Mouse (Mus musculus): ENCODE results near the gene Lpin1. TPM values are rescaled to one million over a fixed set of nuclear protein-coding genes. Genes with fewer than 3 reads are reported as not detected.
A peak's percentile ranks its signal among the peaks of the same experiment; 100 is the strongest.

Lpin1 gene
- polyA plus RNA-seq, 1 experiment from 2014 or later: 6.8 TPM

GRCm38 (mm10) chr12:16605624-16606023 lies 5.1 kb downstream of the Lpin1 start:
- H3K27me3 ChIP-seq: no peaks in the 10 kb centered on the region
- no peak overlapping the region for H3K4me2 ChIP-seq
- H3K9ac ChIP-seq: no peak overlapping the region
- H3K9me3 ChIP-seq (replicated peaks): no peaks in the 10 kb centered on the region
- ATAC-seq (replicated peaks; ENCODE audit: low FRiP score): no peak
- H3K27ac ChIP-seq: no peak overlapping the region
- 67% methylated on average over 5 of the region's 5 CpGs for WGBS
- H3K36me3 ChIP-seq: no peaks in the 10 kb centered on the region
- H3K4me1 ChIP-seq: no peaks in the 10 kb centered on the region
- no peak overlapping the region for H3K4me3 ChIP-seq (replicated peaks)

DNA sequence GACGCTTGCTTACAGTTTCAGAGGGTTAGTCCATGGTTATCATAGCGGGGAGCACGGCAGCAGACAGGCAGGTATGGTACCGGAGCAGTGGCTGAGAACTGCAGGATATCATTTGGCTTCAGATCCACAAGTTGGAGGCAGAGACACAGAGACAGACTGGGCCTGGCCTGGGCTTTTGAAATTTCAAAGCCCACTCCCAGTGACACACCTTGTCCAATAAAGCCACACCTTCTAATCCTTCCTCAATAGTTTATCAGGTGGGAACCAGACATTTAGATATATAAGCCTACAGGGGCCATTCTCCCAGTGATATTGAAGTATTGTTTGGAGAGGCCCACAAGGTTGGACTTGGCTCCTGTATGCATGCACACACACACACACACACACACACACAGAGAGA lies 8.5 kb downstream of the Lpin1 start:
- Histone ChIP-seq H3K27me3 (no peaks in the 10 kb centered on the region), H3K9me3 (replicated peaks) (no peaks in the 10 kb centered on the region), H3K36me3 (no peaks in the 10 kb centered on the region), H3K27ac (no peak overlapping the region), H3K4me2 (no peak overlapping the region), H3K9ac (no peak overlapping the region), H3K4me1 (peaks cover 6% of the 10 kb centered on the region; the same call in 1 of the 2 replicates), H3K4me3 (replicated peaks) (no peak overlapping the region)
- 89% methylated on average over 4 of the region's 4 CpGs for WGBS
- no peak for ATAC-seq (replicated peaks; ENCODE audit: low FRiP score)

DNA sequence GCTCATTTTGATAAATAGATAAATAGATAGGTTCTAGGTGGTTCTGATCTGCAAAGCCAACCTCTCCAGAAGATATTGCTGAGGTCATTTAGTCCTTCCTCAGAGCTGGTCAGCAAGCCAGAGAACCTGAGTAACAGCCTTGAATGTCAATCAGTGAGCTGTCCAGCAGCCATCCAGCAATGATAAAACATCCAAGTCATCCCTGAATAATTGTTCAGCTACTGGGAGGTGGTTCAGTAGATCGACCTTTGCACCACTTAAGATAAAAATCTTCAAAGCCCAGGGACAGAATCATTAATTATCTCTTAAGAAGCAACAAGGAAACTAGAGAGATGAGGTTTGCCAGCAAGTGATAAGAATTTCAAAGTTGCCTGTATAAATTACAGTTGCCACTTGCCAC lies 10.4 kb downstream of the Lpin1 start:
- Histone ChIP-seq H3K4me3 (replicated peaks) (no peak overlapping the region), H3K9ac (no peak overlapping the region), H3K27me3 (no peaks in the 10 kb centered on the region), H3K27ac (no peak overlapping the region), H3K4me1 (peaks cover 6% of the 10 kb centered on the region; the same call in 1 of the 2 replicates), H3K36me3 (no peaks in the 10 kb centered on the region), H3K9me3 (replicated peaks) (no peaks in the 10 kb centered on the region), H3K4me2 (no peak overlapping the region)
- ATAC-seq (replicated peaks; ENCODE audit: low FRiP score): no peak
- WGBS: 47% methylated on average over 1 of the region's 1 CpGs

GRCm38 (mm10) chr12:16599359-16599758 lies 11.4 kb downstream of the Lpin1 start:
- H3K4me3 ChIP-seq (replicated peaks): no peak overlapping the region
- ATAC-seq (replicated peaks; ENCODE audit: low FRiP score): peak; percentile 50; the same call in 1 of the 2 replicates
- WGBS: 59% methylated on average over 3 of the region's 3 CpGs
- H3K4me1 ChIP-seq: peaks cover 6% of the 10 kb centered on the region; the same call in 1 of the 2 replicates
- no peaks in the 10 kb centered on the region for H3K36me3 ChIP-seq
- H3K27me3 ChIP-seq: no peaks in the 10 kb centered on the region
- H3K4me2 ChIP-seq: no peak overlapping the region
- no peaks in the 10 kb centered on the region for H3K9me3 ChIP-seq (replicated peaks)
- H3K9ac ChIP-seq: no peak overlapping the region
- no peak overlapping the region for H3K27ac ChIP-seq

- Histone ChIP-seq H3K9ac (no peak overlapping the region), H3K27ac (no peak overlapping the region), H3K4me3 (replicated peaks) (no peak overlapping the region), H3K4me2 (no peak overlapping the region), H3K36me3 (no peaks in the 10 kb centered on the region), H3K4me1 (peaks cover 38% of the 10 kb centered on the region), H3K27me3 (no peaks in the 10 kb centered on the region), H3K9me3 (replicated peaks) (no peaks in the 10 kb centered on the region)
- no peak for ATAC-seq (replicated peaks; ENCODE audit: low FRiP score)
- 84% methylated on average over 7 of the region's 7 CpGs for WGBS
These were observed 17.0 kb downstream of the Lpin1 start for GRCm38 (mm10) chr12:16593761-16594160.

DNA sequence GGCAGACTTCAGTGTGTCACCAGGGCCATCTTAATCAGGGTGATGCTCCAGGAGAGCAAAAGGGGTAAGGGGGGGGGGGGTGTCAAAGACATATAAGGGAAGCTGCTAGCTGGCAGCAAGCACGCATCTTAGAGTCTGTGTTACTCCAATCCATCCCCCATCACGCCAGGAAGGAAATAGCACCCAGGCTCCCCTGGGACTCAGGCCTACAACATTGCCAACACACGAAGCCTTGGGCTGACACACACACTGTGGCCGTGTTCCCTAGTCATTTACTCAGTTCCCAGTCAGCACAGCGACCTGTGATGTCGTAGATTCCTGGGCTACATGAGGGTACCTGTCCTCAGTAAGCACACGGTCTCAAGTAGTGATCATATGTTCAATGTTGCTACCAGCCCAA lies 17.8 kb downstream of the Lpin1 start:
- H3K4me3 ChIP-seq (replicated peaks): no peak overlapping the region
- H3K9me3 ChIP-seq (replicated peaks): no peaks in the 10 kb centered on the region
- no peak overlapping the region for H3K9ac ChIP-seq
- no peak for ATAC-seq (replicated peaks; ENCODE audit: low FRiP score)
- H3K27me3 ChIP-seq: no peaks in the 10 kb centered on the region
- H3K36me3 ChIP-seq: no peaks in the 10 kb centered on the region
- H3K4me1 ChIP-seq: peaks cover 43% of the 10 kb centered on the region
- H3K4me2 ChIP-seq: no peak overlapping the region
- H3K27ac ChIP-seq: no peak overlapping the region
- WGBS: 76% methylated on average over 7 of the region's 7 CpGs

DNA sequence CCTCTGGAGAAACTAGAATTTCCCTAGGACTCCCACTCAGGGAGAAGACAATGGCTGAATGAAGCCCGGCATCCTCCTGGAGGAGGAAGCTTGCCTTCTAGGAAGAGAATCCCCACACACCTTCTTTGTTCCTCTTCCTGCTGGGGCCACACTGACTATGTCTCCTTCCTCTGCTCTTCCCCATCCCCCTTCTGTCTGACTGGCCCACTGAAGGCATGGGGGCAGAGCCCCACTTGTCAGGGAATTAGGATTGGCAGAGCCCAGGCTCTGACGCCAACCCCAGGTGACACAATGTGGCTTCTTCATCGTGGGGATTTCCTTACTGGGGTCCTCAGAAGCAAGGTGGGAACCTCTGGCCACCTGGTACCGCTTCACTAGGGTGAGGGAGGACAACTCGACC lies 18.3 kb downstream of the Lpin1 start:
- WGBS: 73% methylated on average over 5 of the region's 5 CpGs
- no peak overlapping the region for H3K4me2 ChIP-seq
- H3K27ac ChIP-seq: no peak overlapping the region
- no peaks in the 10 kb centered on the region for H3K27me3 ChIP-seq
- no peak overlapping the region for H3K4me3 ChIP-seq (replicated peaks)
- H3K36me3 ChIP-seq: no peaks in the 10 kb centered on the region
- H3K9me3 ChIP-seq (replicated peaks): no peaks in the 10 kb centered on the region
- ATAC-seq (replicated peaks; ENCODE audit: low FRiP score): no peak
- H3K4me1 ChIP-seq: peaks cover 47% of the 10 kb centered on the region
- no peak overlapping the region for H3K9ac ChIP-seq

- peak; percentile 90 for ATAC-seq (replicated peaks; ENCODE audit: low FRiP score)
- no peaks in the 10 kb centered on the region for H3K9me3 ChIP-seq (replicated peaks)
- peak overlapping the region; percentile 67 for H3K4me2 ChIP-seq
- H3K27me3 ChIP-seq: no peaks in the 10 kb centered on the region
- H3K36me3 ChIP-seq: no peaks in the 10 kb centered on the region
- H3K4me3 ChIP-seq (replicated peaks): peak overlapping the region; percentile 42
- peak overlapping the region; percentile 76 for H3K27ac ChIP-seq
- 7% methylated on average over 15 of the region's 15 CpGs for WGBS
- H3K9ac ChIP-seq: 0 out of 2 replicates have a peak overlapping the region, but pooled peaks have one; percentile 29
- peaks cover 48% of the 10 kb centered on the region for H3K4me1 ChIP-seq
These were observed 19.1 kb downstream of the Lpin1 start for GRCm38 (mm10) chr12:16591453-16592200.

DNA sequence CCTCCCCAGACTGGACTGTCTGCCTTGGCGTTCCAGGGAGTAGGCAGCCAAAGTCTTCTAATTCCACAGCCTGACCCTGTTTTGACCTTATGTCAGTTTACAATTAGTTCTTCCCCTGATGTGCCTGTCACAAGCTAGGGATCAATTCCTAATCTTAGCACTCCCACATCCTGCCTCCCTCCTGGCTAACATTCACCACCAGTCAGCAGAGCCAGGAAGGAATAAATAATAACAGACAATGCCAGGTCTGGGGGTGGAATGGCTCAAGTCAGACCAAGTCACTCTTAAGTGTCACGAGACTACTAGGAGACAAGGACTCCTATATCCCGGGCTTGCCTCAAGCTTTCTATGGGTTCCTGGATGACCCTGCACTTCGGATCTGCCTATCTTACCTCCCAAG lies 20.8 kb downstream of the Lpin1 start:
- peak overlapping the region; percentile 92 for H3K4me2 ChIP-seq
- no peaks in the 10 kb centered on the region for H3K36me3 ChIP-seq
- H3K27ac ChIP-seq: 0 out of 2 replicates have a peak overlapping the region, but pooled peaks have one; percentile 19
- peak overlapping the region; percentile 82; the same call in 1 of the 2 replicates for H3K4me3 ChIP-seq (replicated peaks)
- H3K27me3 ChIP-seq: no peaks in the 10 kb centered on the region
- 12% methylated on average over 4 of the region's 4 CpGs for WGBS
- no peaks in the 10 kb centered on the region for H3K9me3 ChIP-seq (replicated peaks)
- H3K4me1 ChIP-seq: peaks cover 48% of the 10 kb centered on the region
- H3K9ac ChIP-seq: no peak overlapping the region
- no peak; the same call in none of the 2 replicates for ATAC-seq (replicated peaks; ENCODE audit: low FRiP score)

DNA sequence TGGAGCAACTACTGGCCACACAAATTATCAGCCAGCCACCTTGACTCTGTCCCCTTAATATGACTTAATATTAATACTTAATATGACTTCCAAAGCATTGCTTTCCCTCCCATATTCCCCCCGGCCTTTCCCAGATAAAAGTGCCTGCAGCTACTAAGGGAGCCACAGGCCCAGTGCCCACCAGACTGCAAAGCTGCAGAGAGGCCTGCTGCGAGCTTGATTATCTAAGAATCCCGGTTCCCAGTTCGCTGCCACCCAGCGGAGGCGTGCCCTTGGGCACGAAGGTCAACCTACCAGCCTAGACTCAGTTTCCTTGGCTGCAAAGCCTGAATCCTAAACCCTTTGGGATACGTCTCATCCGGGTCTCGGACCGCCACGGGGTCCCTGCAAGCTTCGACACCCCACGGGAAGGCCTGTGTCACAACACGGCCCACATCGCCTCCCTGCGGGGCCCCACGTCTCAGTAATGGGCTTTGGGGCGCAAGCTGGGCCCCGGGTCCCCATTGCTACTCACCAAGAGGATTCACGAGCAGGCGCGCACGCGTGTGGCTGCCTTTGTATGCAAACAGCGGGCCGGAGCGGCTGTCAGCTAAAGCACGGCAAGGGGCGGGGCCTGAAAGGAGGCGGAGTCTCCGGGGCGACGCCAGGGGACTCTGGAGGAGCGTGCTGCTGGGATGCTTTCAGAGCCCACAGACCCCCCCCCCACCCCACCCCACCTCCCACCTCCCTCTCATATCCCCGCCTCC lies 21.4 kb downstream of the Lpin1 start:
- Histone ChIP-seq H3K27me3 (no peaks in the 10 kb centered on the region), H3K9me3 (replicated peaks) (no peaks in the 10 kb centered on the region), H3K4me1 (peaks cover 49% of the 10 kb centered on the region), H3K9ac (peak overlapping the region; percentile 67), H3K4me2 (peak overlapping the region; percentile 92), H3K36me3 (no peaks in the 10 kb centered on the region), H3K27ac (peak overlapping the region; percentile 67; the same call in 1 of the 2 replicates), H3K4me3 (replicated peaks) (peak overlapping the region; percentile 82)
- ATAC-seq (replicated peaks; ENCODE audit: low FRiP score): peak; percentile 86
- WGBS: under 1% methylated on average over 33 of the region's 36 CpGs

DNA sequence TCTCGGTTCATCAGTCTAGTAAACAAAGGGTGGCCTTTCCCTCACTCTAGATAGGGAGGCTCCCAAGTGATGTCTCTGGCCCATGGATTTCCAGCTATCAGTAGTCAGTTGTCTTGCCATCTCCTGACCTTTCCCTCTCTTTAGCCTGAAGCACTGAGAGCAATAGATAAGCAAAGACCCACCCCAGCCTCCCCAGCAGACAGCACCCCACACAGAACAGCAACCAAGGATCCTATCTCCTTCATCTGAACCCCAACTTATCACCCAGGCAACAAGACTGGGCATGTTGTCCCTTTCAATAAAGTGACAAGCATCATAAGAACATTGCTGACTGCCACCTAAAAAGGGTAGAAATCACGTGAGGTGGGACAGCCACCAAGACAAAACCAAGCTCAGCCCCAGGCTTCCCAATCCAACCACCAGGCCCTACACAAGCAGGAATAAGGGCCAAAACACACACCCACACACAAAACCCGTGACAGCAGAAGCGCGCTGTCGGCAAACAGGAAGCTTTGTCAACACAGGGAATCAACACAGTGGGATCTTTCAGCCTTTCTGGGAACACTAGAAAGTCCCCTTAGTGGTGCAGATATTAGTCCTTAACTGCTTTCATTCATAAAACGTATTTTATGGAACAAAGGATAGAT lies 22.2 kb downstream of the Lpin1 start:
- Histone ChIP-seq H3K9ac (peak overlapping the region; percentile 67), H3K36me3 (no peaks in the 10 kb centered on the region), H3K4me3 (replicated peaks) (peak overlapping the region; percentile 82), H3K4me1 (peaks cover 54% of the 10 kb centered on the region), H3K4me2 (peak overlapping the region; percentile 92), H3K27me3 (no peaks in the 10 kb centered on the region), H3K9me3 (replicated peaks) (no peaks in the 10 kb centered on the region), H3K27ac (peak overlapping the region; percentile 67; the same call in 1 of the 2 replicates)
- 16% methylated on average over 7 of the region's 7 CpGs for WGBS
- no peak for ATAC-seq (replicated peaks; ENCODE audit: low FRiP score)

GRCm38 (mm10) chr12:16587767-16588166 lies 23.0 kb downstream of the Lpin1 start:
- Histone ChIP-seq H3K4me1 (peaks cover 54% of the 10 kb centered on the region), H3K9ac (no peak overlapping the region), H3K27ac (no peak overlapping the region), H3K36me3 (no peaks in the 10 kb centered on the region), H3K4me2 (no peak overlapping the region; the same call in 1 of the 2 replicates), H3K9me3 (replicated peaks) (no peaks in the 10 kb centered on the region), H3K4me3 (replicated peaks) (no peak overlapping the region), H3K27me3 (no peaks in the 10 kb centered on the region)
- WGBS: 71% methylated on average over 5 of the region's 5 CpGs
- ATAC-seq (replicated peaks; ENCODE audit: low FRiP score): no peak
